Mouse (Mus musculus) ES-Bruce4 (cell line): Measurements from ENCODE around the gene Glis2. TPM values are rescaled to one million over a fixed set of nuclear protein-coding genes. Genes with fewer than 3 reads are reported as not detected.

Source experiments
- H3K27ac ChIP-seq: 2 replicates; pipeline ENCODE4 v1.5.1; 2012; ENCODE audit warnings: low read length, inconsistent platforms; ENCODE audit not compliant: insufficient read depth
- H3K27me3 ChIP-seq: 2 replicates; pipeline ENCODE4 v1.6.1; 2012; ENCODE audit warnings: mild to moderate bottlenecking, low read length, inconsistent platforms; ENCODE audit not compliant: control insufficient read depth, poor library complexity, insufficient read depth, severe bottlenecking
- H3K36me3 ChIP-seq: 2 replicates; pipeline ENCODE4 v1.6.1; 2012; ENCODE audit warnings: inconsistent platforms, mild to moderate bottlenecking, low read length, moderate library complexity; ENCODE audit not compliant: control insufficient read depth, poor library complexity, insufficient read depth, severe bottlenecking
- H3K4me1 ChIP-seq: one replicate; pipeline ENCODE4 v1.8.1; 2011; ENCODE audit warnings: low read length; ENCODE audit not compliant: control insufficient read depth, insufficient read depth
- H3K4me3 ChIP-seq: 2 replicates; pipeline ENCODE4 v1.5.1; 2011; ENCODE audit warnings: low read depth, mild to moderate bottlenecking, low read length
- H3K9ac ChIP-seq: 2 replicates; pipeline ENCODE4 v1.6.1; 2012; ENCODE audit warnings: low read depth, mild to moderate bottlenecking, inconsistent platforms; ENCODE audit not compliant: poor library complexity, severe bottlenecking
- H3K9me3 ChIP-seq: replicated peaks from 2 replicates; pipeline ENCODE4 v1.6.1; 2012; ENCODE audit warnings: mild to moderate bottlenecking, low read length, inconsistent platforms; ENCODE audit not compliant: control insufficient read depth, poor library complexity, insufficient read depth, severe bottlenecking
- CTCF ChIP-seq: IDR thresholded peaks from one replicate; pipeline ENCODE4 v1.8.1; 2011; ENCODE audit warnings: low read depth, low read length
- EP300 ChIP-seq: IDR thresholded peaks from 2 replicates; pipeline ENCODE4 v1.6.1; 2011; ENCODE audit warnings: low read depth, low read length; ENCODE audit not compliant: insufficient read depth
- POLR2A ChIP-seq: IDR thresholded peaks from one replicate; pipeline ENCODE4 v1.8.1; 2011; ENCODE audit warnings: low read length; ENCODE audit not compliant: insufficient read depth
- polyA plus RNA-seq: library from polyadenylated mRNA; stranded (reverse); fragments of >200 nt; gene quantifications from 2 replicates; pipeline ENCODE4 v1.2.4, GENCODE M21; 2011; ENCODE audit warnings: low read depth; ENCODE audit not compliant: missing spikeins, insufficient read depth, insufficient read length

Gene Glis2
- polyA plus RNA-seq, 1 experiment = 31.2 TPM

DNA sequence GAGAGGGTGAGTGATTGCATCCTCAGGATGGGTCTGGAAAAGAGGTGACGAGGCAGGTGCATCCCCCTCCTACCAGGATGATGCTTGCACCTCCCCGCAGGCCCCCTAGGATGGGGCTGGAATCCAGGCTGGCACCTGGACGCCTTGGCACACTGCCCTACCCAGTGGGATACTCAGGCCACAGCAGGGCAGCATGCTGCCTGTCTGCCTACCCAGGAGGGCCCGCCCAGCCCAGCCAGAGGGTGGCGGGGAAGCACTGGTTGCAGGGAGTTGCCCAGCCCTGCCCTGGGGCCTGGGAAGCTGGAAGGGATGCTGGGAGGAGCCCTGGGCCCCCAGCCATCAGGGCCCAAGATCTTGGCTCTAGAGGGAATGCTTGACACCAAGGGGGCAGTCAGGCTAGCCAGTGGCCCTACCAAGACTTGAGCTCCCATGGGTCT is 1.0 kb downstream of the Glis2 start:
- Histone ChIP-seq H3K27me3 (no peaks in the 10 kb centered on the region), H3K9ac (peak overlapping the region; percentile 96), H3K4me3 (peak overlapping the region; percentile 83), H3K27ac (no peak overlapping the region), H3K36me3 (no peaks in the 10 kb centered on the region), H3K9me3 (no peaks in the 10 kb centered on the region), H3K4me1 (peaks cover 15% of the 10 kb centered on the region)
- no peak for TF ChIP-seq POLR2A
- TF ChIP-seq EP300 = no peak
- TF ChIP-seq CTCF = no peak

DNA sequence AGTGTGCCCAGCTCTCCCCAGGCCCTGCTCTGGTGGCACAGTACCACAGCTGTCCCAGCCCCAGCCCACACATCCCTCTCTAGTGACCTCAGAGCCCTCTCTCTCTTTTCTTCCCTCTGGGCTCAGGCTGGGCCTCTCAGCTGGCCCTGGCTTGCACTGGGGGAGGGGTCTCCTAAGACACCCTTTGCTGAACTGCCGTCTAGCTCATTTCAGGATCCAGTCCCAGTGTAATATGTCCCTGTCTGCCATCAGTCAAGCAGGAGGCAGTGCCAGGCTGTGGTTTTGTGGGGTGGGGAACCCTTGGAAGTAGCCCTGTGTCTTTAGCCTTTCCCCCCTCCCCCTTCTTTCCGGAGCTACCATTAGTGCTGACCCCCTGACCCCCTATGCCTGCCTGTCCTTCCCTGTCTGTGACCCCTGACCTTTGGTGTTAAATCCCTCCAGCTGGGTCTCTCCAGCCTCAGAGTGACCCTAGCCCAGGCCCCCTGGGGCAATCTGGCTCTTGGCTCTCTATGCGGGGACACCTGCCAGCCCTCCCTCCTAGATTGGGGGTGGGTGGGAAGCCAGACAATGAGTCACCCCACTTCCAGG is 1.7 kb downstream of the Glis2 start:
- H3K9ac ChIP-seq = 0 out of 2 replicates have a peak overlapping the region, but pooled peaks have one; percentile 96
- H3K27ac ChIP-seq = no peak overlapping the region
- TF ChIP-seq CTCF = no peak
- TF ChIP-seq EP300 = 0 out of 2 replicates have a peak, but pooled peaks have one; percentile 10
- no peak for TF ChIP-seq POLR2A
- H3K4me3 ChIP-seq = peak overlapping the region; percentile 18; the same call in 1 of the 2 replicates
- peaks cover 20% of the 10 kb centered on the region for H3K4me1 ChIP-seq
- H3K36me3 ChIP-seq = no peaks in the 10 kb centered on the region
- no peaks in the 10 kb centered on the region for H3K9me3 ChIP-seq
- no peaks in the 10 kb centered on the region for H3K27me3 ChIP-seq

DNA sequence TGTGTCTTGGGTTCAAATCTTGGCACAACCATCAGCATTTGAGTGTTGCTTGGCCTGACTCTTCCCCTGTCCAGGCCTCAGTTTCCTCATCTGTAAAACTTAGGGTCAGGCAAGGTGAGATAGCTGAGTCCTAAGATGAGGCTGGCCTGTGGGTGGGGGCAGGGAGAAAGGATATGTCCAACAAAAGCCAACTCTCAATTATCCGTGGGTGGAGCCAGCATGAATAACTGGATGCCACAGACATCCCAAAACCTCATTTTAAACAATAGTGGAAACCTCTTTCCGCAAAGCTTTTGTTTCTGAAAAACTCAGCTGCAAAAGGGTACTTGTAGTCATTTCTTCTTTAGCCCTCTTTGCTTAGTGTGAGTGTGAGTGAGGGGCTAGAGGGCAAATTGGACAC is 2.3 kb downstream of the Glis2 start:
- H3K4me3 ChIP-seq = no peak overlapping the region
- H3K27me3 ChIP-seq = no peaks in the 10 kb centered on the region
- H3K4me1 ChIP-seq = peaks cover 20% of the 10 kb centered on the region
- TF ChIP-seq CTCF (no peak), EP300 (no peak), POLR2A (no peak)
- no peaks in the 10 kb centered on the region for H3K36me3 ChIP-seq
- no peaks in the 10 kb centered on the region for H3K9me3 ChIP-seq
- no peak overlapping the region for H3K27ac ChIP-seq
- H3K9ac ChIP-seq = no peak overlapping the region

DNA sequence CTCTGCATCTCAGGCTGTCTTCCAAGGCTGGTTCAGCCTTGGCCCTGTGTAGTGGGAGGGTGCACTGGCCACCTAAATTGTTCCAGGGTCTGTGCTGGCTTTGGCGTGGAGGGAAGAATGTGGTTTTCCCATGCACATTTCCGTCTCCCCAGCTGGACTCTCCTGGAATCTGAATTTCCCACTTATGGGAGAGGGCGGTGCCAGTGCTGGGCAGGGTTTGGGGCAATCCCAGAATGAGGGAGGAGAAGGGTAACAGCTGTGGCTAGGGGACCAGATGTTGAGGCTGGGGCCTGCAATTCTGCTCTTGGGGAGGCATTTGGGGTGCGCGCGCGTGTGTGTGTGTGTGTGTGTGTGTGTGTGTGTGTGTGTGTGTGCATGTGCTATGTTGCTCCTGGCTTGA is 2.8 kb downstream of the Glis2 start:
- no peaks in the 10 kb centered on the region for H3K9me3 ChIP-seq
- H3K27me3 ChIP-seq = no peaks in the 10 kb centered on the region
- TF ChIP-seq POLR2A = no peak
- no peak for TF ChIP-seq CTCF
- no peak for TF ChIP-seq EP300
- H3K36me3 ChIP-seq = no peaks in the 10 kb centered on the region
- peaks cover 23% of the 10 kb centered on the region for H3K4me1 ChIP-seq
- H3K27ac ChIP-seq = no peak overlapping the region
- no peak overlapping the region for H3K4me3 ChIP-seq
- no peak overlapping the region for H3K9ac ChIP-seq

DNA sequence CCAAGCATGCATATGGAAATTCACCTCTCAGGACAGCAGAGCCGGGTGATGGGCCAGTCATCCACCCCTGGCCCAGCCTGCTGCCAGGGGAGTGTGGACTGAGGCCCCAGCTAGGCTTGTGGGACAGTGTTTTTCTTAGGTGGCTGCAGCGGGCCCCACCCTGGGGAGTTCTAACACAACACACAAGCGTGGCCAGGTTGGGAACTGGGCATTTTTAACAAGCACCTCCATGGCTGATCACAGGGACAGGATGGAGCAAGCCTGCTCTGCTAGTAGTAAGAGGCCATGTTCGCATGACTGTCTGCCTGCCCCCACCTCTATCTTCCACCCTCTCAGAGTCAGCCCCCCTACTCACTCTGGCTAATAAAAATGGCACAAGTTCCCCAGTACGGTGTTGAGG is 3.5 kb downstream of the Glis2 start:
- H3K9ac ChIP-seq = peak overlapping the region; percentile 9; the same call in 1 of the 2 replicates
- no peaks in the 10 kb centered on the region for H3K27me3 ChIP-seq
- no peaks in the 10 kb centered on the region for H3K9me3 ChIP-seq
- H3K36me3 ChIP-seq = no peaks in the 10 kb centered on the region
- TF ChIP-seq EP300 (no peak), CTCF (no peak), POLR2A (no peak)
- H3K4me1 ChIP-seq = peaks cover 30% of the 10 kb centered on the region
- H3K4me3 ChIP-seq = no peak overlapping the region
- H3K27ac ChIP-seq = no peak overlapping the region

DNA sequence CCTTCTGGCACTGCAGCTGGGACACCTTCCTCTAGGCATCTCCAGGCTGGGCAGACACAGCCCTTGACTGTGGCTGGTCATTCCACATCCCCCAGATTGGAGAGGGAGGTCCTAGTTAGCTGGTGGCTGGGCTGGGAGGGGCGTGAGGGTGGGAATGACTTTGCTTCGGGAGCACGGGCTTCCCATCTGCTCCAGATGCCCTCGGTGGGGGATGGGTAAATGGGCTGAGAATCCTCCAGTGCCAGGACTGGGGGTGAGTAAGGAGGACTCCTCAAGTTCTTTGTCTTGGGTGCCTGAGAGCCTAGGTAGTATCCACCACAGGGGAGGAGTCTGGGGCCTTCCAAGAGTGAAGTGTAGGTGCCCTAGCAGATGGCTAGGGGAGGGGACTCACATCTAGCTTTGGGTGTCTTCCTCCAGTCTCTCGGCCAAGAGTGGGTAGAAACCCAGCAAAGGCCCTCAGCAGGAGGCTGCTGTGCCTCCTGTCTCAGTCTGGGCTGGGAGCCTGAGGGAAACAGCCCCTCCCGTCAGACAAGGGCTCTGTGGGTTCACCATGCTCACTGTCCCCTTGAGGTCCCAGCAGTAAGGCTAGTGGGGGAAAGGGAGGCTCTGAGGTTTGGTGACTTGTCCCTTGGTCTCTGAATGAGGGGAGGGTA is 4.5 kb downstream of the Glis2 start:
- H3K4me3 ChIP-seq = no peak overlapping the region
- H3K36me3 ChIP-seq = no peaks in the 10 kb centered on the region
- no peaks in the 10 kb centered on the region for H3K9me3 ChIP-seq
- H3K4me1 ChIP-seq = peaks cover 35% of the 10 kb centered on the region
- H3K27me3 ChIP-seq = no peaks in the 10 kb centered on the region
- H3K9ac ChIP-seq = no peak overlapping the region
- TF ChIP-seq POLR2A (no peak), CTCF (no peak), EP300 (no peak)
- no peak overlapping the region for H3K27ac ChIP-seq
